Mouse (Mus musculus): ENCODE results near the gene D130043K22Rik.

GRCm38 (mm10) chr13:24903412-24903811, 58.5 kb downstream of the D130043K22Rik start:
- no peak for TF ChIP-seq GATA1 (IDR thresholded peaks at IDR 0.05; ENCODE audit: borderline replicate concordance, low read length)
- TF ChIP-seq CTCF (IDR thresholded peaks at IDR 0.05; ENCODE audit: low read depth, low read length) = no peak
